Mouse (Mus musculus) brain, embryonic 14.5 days (tissue): ENCODE results near the gene Rtn4r.

Experiments used
- CTCF ChIP-seq: fragments of 200-500 bp; IDR thresholded peaks from 2 replicates; pipeline ENCODE4 v1.5.1; 2012; ENCODE audit warnings: inconsistent platforms, mild to moderate bottlenecking, moderate library complexity, borderline replicate concordance; ENCODE audit not compliant: insufficient read depth, insufficient read length; ENCODE audit errors: extremely low read depth
- POLR2A ChIP-seq: fragments of 200-500 bp; IDR thresholded peaks from 2 replicates; pipeline ENCODE4 v1.6.1; 2012; ENCODE audit warnings: mild to moderate bottlenecking, inconsistent platforms, borderline replicate concordance; ENCODE audit not compliant: poor library complexity, insufficient read depth, insufficient read length, severe bottlenecking; ENCODE audit errors: extremely low read depth

DNA sequence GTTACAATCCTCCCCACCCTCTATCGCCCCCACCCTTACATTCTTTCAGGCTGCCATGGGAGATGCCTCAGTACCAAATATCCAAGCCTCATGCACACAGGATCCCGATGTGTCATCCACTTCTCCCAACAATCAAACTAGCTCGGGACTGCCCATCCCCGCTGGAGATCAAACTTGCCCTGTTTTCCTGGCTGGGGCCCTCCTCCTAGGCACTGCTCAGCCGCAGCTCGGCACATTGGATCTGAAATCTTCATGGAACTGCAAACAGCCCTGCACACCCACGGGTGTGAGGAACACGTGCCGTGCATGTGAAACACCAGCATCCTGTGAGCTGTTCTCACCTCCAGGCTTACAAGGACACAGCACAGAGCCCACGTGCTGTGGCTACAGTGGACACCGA, 46.3 kb downstream of the Rtn4r start:
- no peak for TF ChIP-seq POLR2A
- TF ChIP-seq CTCF, result no peak
